Mouse (Mus musculus): ENCODE measurements at regions not wholly inside any gene's neighbourhood (a gene's known extent, or its start where the extent isn't known, plus 50 kb on each side); places are given as distances from the start of the nearest gene placed in this dataset.

- no peak for DNase-seq (ENCODE audit: low read depth)
These were observed 176.9 kb upstream of the Spaca1 start for GRCm38 (mm10) chr4:34226886-34227285.

DNA sequence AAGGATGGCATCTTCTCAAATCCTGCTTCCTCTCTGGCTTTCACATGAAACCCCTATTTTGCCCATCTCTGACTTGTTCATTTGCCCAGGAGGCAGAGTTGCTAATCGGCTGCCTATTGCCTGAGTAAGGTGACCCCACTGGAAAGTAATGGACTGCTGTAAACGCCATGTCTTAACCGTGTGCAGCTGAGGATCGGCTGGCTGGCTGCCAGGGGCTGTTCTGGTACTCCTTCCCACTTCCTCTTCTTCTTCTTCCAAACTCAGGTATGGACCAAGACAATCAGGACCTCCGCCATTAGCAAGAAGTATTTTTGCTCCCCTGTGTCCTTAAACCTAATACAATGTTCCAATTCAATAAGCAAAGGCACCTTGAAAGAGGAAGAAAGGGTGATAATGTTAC is 177.6 kb upstream of the Spaca1 start:
- DNase-seq (ENCODE audit: low read depth) = no peak

GRCm38 (mm10) chr4:34231270-34231669 is 181.3 kb upstream of the Spaca1 start:
- DNase-seq (ENCODE audit: low read depth) = peak; percentile 34

DNA sequence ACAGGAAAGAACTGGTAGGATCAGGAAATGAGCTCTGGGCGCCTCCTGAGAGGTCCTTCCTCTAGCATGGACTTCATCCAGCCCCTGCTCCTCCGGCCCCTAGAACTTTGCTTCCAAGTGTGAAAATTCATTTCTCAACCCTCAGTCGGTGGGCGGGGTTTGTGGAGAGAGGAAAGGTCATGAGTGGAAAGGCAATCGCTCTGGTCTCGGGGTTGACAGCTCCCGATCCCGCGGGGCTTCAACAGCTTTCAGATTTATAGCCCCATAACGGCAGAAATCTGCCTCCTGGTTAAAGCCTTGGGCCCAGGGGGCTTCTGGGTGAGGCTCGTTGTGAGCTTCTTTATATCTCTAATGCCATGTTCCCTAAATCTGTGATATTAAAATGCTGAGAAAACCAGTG is 184.2 kb upstream of the Spaca1 start:
- no peak for DNase-seq (ENCODE audit: low read depth)

GRCm38 (mm10) chr4:34234645-34235044 is 184.7 kb upstream of the Spaca1 start:
- DNase-seq (ENCODE audit: low read depth) = no peak

- DNase-seq (ENCODE audit: low read depth) = no peak
These were observed 187.8 kb upstream of the Spaca1 start for GRCm38 (mm10) chr4:34237791-34238190.

GRCm38 (mm10) chr4:34239624-34240023 is 189.6 kb upstream of the Spaca1 start:
- no peak for DNase-seq (ENCODE audit: low read depth)

GRCm38 (mm10) chr4:34241060-34241571 is 191.1 kb upstream of the Spaca1 start:
- DNase-seq (ENCODE audit: low read depth) = no peak

DNA sequence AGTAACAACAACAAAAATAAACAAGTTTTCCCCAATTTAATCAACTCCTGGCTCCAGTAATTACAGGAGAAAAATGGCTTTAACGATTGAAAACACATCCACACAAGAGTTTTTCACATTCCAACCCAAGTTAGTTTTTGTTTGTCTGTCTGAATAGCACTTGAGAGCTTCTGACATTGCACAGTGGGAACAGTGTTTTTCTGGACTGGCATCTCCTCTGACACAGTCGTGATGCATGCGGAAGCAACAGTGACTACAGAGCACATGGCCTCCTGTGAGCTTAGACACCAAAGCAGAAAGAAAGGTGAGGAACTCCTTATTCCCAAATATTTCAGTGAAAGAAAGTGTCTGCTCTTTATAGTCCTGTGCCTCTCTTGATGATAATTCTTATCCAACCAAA is 191.7 kb upstream of the Spaca1 start:
- DNase-seq (ENCODE audit: low read depth) = no peak

GRCm38 (mm10) chr4:34259444-34259843 is 209.5 kb upstream of the Spaca1 start:
- DNase-seq (ENCODE audit: low read depth) = no peak

GRCm38 (mm10) chr4:34260468-34260867 is 210.5 kb upstream of the Spaca1 start:
- no peak for DNase-seq (ENCODE audit: low read depth)

GRCm38 (mm10) chr4:34261809-34262208 is 211.8 kb upstream of the Spaca1 start:
- DNase-seq (ENCODE audit: low read depth) = no peak

DNA sequence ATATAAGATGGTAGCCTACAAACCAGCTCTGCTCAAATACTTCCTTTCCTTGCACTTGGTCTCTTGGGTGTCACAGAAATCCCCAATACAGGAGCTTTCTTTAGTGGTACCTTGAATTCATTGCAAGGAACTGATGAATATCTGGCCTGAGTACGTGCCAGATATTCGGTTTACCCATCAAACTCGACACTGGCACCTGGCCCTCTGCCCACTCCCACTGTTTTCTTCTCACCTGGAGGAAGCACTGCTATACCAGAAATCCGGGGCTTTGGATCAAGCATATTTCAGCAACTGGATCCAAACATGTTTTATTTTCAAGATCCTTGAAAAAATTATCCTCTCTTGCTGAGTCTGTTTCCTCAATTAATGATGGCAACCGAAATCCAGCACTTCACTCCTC is 214.4 kb upstream of the Spaca1 start:
- DNase-seq (ENCODE audit: low read depth) = no peak

GRCm38 (mm10) chr4:34274316-34274715 is 224.3 kb upstream of the Spaca1 start:
- no peak for DNase-seq (ENCODE audit: low read depth)

GRCm38 (mm10) chr4:34275372-34275771 is 225.4 kb upstream of the Spaca1 start:
- DNase-seq (ENCODE audit: low read depth) = no peak

- no peak for DNase-seq (ENCODE audit: low read depth)
These were observed 248.1 kb upstream of the Akirin2 start for GRCm38 (mm10) chr4:34302504-34303108.

GRCm38 (mm10) chr4:34308921-34309563 is 241.7 kb upstream of the Akirin2 start:
- DNase-seq (ENCODE audit: low read depth) = no peak

GRCm38 (mm10) chr4:34310061-34310642 is 240.6 kb upstream of the Akirin2 start:
- no peak for DNase-seq (ENCODE audit: low read depth)

GRCm38 (mm10) chr4:34315848-34316247 is 234.9 kb upstream of the Akirin2 start:
- no peak for DNase-seq (ENCODE audit: low read depth)

GRCm38 (mm10) chr4:34322841-34323240 is 227.9 kb upstream of the Akirin2 start:
- no peak for DNase-seq (ENCODE audit: low read depth)

GRCm38 (mm10) chr4:34328151-34328785 is 222.5 kb upstream of the Akirin2 start:
- DNase-seq (ENCODE audit: low read depth) = no peak

DNA sequence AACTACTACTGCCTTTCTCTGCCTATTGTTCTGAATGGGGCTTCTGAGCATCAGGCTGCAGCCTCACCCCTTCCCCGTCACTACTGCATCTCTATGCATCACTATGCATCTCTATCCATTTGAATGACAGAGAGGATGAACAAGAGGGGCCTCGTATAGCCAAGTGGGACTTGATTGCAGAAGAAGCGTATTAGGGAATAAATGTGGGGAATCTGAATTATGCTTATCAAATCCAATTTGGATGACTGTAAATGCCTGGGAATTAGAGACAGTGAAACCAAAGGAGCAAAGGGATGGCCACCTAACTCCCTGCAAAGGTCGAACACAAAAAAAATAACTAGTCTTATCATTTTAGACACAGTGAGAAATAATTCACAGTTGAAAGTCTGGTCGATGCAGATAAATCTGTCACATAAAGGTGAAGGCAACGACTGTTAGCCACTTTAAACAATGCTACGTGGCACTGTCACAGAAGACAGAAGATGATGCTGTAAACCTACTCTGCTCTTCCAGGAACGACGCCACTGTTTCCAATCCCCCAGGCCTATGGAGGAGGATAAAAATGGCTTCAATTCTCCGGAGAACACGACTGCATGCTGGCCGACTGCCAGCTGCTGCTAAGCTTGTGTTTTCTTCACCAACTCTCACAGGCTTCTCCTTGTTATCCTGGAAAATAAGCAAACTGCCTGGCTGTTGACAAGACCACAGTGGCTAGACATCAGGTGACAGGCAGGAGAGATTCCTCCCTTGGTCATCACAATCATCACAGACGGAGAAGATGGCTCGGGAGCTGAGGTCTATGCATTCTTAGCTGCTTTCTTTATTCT is 213.6 kb upstream of the Akirin2 start:
- no peak for DNase-seq (ENCODE audit: low read depth)
